Mouse (Mus musculus) kidney, postnatal 36 days (tissue): ENCODE measurements at regions not wholly inside any gene's neighbourhood (a gene's known extent, or its start where the extent isn't known, plus 50 kb on each side); places are given as distances from the start of the nearest gene placed in this dataset.
A peak's percentile ranks its signal among the peaks of the same experiment; 100 is the strongest.

ENCODE experiments used
- DNase-seq, 2 experiments: peaks; one replicate each; pipeline ENCODE4 v3.0.0; 2021 to 2022; ENCODE audit warnings: mixed read lengths in 2 of 2

DNA sequence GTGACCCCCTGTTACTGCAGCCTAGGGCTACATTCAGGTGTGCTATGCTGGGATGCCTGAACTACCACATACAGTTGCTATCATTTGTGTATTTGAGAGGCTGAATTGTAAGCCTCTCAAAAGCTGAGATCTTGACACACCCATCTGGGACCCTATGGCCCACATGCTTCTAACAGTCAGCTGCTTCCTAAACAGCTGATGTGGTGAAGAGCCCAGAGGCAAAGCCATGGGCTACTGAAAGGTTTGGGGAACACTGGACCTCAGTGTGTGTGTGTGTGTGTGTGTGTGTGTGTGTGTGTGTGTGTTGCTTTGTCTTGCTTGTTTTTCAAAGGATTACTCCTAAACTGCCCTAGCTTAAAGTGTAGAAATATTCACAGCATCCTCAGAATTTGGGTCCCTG, 75.0 kb downstream of the Lbh start:
- no peak for DNase-seq

GRCm38 (mm10) chr17:72993626-72994025, 75.5 kb downstream of the Lbh start:
- no peak for DNase-seq

DNA sequence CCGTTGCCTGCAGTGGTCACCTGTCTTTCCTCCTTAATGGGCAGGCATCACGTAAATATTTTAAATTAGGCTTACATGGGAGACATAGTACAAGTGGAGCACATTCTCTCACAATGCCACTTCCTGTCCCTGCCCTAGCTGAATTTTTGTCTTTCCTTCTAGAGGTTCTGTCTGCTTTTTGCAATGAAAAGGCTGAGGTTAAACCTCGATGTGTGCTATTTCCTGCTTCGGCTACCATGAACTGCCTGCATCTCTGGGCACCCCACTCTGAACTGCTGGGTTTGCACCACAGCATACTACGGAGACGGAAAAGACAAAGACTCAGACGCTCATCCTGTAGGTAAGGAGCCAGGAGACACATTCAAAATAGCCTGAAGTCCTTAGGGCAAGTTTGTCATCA, 78.4 kb downstream of the Lbh start:
- no peak for DNase-seq

DNA sequence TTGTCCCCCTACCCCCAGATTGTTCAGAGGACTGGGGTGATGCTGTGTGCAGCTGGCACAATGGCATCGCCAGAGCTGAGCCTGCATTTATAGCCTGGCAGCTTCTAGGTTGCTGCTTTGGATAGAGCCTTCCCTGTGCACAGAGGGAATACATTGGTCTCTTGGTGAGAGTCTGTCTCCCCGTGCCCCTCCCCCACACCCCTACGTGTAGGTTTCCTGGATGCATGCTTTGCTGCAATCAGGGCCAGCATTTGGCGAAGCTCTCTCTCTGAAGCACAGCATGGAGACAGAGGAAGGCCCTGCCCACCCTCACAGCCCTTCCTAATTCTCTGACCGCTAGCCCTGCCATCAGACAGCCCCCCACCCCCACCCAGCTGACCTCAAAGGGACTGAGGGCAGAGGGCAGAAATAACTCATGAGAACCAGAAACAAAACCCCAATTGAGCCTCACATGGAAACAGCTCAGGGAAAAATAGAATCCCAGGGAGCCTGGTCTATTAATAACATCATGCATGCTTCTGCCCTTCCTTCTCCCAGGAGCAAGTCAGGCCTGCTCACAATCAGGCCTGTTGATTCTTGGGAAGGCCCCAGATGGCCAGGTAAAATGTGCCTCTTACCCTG, 79.3 kb downstream of the Lbh start:
- peak in 1 of 2 experiments; percentile 20 for DNase-seq

DNA sequence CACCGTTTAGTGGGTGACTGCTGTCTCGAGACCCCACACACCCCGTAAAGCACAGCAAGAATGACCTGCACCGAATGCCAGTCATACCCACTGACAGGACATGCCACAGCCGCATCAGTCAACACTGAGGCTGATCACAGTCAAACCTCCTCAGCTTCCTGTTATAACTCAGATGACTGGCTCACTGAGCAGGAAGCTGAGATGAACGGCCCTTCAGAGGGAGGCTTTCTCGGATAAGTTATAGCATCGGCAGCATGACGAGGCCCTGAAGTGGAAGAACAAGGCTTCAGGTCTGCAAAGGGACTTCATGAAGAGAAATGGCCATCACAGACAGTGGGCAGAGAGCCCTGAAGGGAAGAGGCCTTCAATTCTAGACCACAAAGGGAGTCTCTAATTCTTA, 87.0 kb downstream of the Lbh start:
- no peak for DNase-seq

DNA sequence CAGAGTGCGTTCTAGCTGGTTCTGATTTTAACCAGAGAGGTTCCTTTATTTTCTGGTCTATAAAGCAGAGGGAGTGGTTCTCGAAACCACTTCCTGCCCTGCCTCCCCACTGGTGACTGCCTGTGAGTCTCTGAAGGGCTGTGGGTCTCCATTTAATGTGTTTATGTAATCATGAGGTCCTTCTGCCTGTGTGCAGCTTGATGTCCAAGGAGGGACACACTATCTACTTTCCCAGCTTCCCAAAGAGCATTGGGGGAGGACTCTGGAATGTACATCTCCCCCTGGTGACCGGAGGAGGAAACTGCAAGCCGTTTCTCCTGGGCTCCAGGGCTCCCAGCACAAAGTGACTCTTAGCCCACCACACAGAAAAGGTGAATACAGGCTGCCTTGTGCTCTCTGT, 90.8 kb downstream of the Lbh start:
- peak; percentile 56 to 79 for DNase-seq

- DNase-seq = peak; percentile 23 to 60
Measured at GRCm38 (mm10) chr17:73009962-73010361, 91.9 kb downstream of the Lbh start.

- no peak for DNase-seq
Measured at GRCm38 (mm10) chr17:73012356-73012755, 94.3 kb downstream of the Lbh start.

GRCm38 (mm10) chr17:73012954-73013353, 94.8 kb upstream of the Lclat1 start:
- DNase-seq = no peak

DNA sequence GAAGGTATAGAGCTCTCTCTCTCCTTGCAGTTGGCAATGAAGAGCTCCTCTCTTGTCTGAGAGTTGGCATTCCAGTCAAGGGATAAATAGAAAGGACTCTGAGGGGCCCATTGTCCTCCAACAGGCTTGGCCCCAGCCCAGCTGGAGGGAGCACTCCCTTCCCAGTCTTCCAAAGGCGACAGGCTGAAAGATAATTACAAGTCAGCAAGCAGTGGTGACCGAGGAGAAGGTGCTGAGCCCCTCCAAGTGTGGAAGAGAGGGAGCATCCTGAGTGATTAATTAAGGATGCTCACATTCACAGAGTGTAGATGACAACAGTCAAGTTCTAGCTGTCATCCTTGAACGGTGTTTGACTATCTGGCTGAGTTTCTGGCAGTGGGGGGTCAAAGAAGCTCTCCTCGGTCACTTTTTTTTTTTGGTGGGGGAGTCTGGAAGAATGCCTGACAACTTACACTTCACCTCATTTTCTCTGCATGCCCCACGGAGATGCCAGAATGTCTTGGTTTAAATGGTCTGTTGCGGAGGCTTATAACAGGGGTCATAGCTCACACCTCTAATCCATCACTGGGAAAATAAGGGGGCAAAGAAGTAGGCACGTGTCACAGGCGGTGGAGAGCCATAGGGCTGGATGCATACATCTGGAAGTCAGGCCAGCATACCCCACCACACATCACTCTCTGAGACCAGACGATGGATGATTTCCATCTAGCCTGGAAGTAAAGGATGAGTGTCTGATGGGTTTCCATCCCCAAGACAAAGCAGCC, 93.5 kb upstream of the Lclat1 start:
- DNase-seq = no peak

- no peak for DNase-seq
Measured at GRCm38 (mm10) chr17:73017173-73017572, 90.6 kb upstream of the Lclat1 start.

- peak; percentile 82 to 87 for DNase-seq
Measured at GRCm38 (mm10) chr17:73022630-73023051, 85.1 kb upstream of the Lclat1 start.

DNA sequence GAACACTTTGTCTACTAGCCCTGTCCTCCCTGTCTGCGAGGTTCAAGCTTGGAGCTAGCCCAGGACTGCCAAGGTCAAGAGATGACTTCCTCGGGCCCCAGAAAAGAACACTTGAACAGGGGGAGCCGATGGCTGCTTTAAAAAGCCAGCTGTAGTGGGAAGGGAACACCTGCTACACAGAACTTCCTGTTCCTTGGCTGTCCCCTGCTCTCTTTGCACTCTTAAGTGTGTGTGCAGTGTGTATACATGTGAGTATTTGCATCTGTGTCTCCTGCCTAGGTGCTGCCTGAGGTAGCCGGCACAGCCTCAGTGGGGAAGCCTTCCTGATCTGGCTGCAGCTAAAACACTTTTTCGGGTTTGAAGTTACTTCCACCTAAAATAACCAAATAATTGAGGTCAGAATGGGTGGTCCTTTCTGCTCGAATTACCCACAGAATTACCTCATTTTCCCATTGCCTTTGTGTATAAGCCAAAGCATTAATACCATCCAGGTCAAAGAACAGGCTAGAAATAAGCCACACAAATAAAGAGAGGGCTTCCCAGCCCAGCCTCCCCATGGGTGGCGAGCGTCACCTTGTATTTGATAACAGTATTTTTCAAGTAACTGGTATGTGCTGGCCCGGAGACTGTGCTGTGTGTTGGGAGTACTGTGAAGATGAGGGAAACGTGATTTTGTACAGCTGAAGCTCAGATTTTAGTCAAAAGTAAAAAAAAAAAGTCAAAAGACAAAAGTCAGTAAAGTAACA, 84.2 kb upstream of the Lclat1 start:
- DNase-seq = no peak

GRCm38 (mm10) chr17:73027122-73027521, 80.7 kb upstream of the Lclat1 start:
- no peak for DNase-seq

DNA sequence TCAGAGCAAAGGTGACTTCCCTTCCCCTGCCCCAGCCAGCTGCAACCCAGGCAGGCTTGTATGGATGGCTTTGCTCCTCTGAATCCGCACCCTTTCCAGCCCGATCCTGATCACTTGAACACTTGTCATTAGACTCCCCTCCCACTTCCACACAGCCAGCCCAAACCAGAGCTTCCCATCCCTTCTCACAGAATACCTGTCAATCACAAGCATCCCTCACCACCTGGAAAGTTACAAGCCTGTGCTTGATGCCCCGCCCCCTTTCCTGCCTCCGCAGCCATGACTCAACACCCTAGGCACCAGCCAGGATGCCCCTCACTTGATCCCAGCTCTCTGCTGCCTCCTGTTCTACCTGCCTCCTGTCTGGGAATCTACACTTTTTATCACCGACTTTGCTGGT, 76.0 kb upstream of the Lclat1 start:
- DNase-seq = no peak

- no peak for DNase-seq
Measured at GRCm38 (mm10) chr17:73032326-73032725, 75.5 kb upstream of the Lclat1 start.

GRCm38 (mm10) chr17:73034420-73034819, 73.4 kb upstream of the Lclat1 start:
- peak; percentile 40 to 48 for DNase-seq

- peak; percentile 65 to 85 for DNase-seq
Measured at GRCm38 (mm10) chr17:73034981-73035481, 72.8 kb upstream of the Lclat1 start.

- no peak for DNase-seq
Measured at GRCm38 (mm10) chr17:73036845-73037244, 70.9 kb upstream of the Lclat1 start.

- no peak for DNase-seq
Measured at GRCm38 (mm10) chr17:73038586-73038985, 69.2 kb upstream of the Lclat1 start.

GRCm38 (mm10) chr17:73044918-73045580, 62.7 kb upstream of the Lclat1 start:
- no peak for DNase-seq

DNA sequence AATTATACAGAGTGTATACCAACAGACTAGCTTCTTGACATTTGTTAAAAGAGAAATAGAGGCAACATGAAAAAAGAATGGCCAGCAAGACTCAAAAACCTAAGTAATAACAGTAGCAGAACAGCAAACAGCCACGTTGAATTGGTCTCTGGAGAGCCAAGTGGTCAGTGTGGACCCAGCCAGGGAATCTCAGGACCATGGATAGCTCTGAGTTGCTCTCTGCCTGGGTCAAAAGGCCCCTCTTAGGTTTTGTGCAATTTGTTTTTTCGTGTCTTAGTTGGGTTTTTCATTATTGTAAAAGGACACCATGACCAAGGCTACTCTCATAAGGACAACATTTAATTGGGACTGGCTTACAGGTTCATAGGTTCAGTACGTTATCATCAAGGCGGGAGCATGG, 60.8 kb upstream of the Lclat1 start:
- peak in 1 of 2 experiments; percentile 21 for DNase-seq

DNA sequence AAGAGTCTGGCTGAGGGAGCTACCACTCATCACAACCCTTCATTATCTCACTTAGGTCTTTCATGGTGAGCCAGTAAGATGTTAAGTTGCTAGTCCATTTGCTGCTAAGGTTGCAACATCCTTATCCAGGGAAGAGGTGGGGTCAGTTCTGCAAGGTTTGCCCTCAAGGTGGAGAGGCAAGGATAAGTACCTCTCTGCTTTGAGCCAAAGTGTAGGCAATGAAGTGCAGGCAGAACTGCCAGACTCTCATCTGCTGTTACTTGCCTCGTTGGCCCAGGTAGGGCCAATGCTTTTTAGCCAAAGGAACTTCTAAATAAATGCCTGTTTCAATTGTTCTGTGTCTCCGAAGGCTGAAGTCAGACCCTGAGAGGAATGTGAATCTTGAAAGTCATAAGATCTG, 59.6 kb upstream of the Lclat1 start:
- no peak for DNase-seq
